Mouse (Mus musculus) bone marrow macrophage, adult 2 months (primary cell): ENCODE data around the gene Hyal3.

Source experiments
- CTCF ChIP-seq: IDR thresholded peaks from 2 replicates; pipeline ENCODE4 v1.5.1; 2012; ENCODE audit warnings: low read depth, mild to moderate bottlenecking, low read length, moderate library complexity
- POLR2A ChIP-seq: IDR thresholded peaks from 2 replicates; pipeline ENCODE4 v1.6.1; 2012; ENCODE audit warnings: mild to moderate bottlenecking, low read depth, low read length, borderline replicate concordance

DNA sequence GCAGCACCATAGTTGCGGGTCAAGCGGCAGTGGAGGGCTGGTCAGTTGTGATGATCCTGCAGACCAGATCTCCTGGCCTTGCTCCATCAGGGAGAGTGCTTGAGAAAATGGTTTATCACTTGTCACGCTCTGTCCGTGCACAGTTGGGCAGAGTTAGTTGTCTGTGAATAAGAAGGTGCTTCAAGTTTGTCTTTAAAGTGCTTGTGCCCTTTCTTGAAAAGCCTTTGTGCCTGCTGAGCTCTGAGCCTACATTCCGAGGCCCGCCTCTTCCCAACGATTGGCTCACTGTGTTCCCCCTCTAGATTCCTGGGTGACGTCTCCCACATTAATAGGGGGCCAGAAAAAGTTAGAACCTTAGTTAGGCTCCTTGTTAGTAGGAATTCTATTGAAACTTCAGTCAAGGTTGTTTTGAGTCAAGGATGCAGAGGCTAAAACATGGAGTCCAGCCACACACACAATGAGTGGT lies 28.7 kb upstream of the Hyal3 start:
- TF ChIP-seq CTCF (no peak), POLR2A (no peak)
